Mouse (Mus musculus): ENCODE data around the gene Aurkb.

DNA sequence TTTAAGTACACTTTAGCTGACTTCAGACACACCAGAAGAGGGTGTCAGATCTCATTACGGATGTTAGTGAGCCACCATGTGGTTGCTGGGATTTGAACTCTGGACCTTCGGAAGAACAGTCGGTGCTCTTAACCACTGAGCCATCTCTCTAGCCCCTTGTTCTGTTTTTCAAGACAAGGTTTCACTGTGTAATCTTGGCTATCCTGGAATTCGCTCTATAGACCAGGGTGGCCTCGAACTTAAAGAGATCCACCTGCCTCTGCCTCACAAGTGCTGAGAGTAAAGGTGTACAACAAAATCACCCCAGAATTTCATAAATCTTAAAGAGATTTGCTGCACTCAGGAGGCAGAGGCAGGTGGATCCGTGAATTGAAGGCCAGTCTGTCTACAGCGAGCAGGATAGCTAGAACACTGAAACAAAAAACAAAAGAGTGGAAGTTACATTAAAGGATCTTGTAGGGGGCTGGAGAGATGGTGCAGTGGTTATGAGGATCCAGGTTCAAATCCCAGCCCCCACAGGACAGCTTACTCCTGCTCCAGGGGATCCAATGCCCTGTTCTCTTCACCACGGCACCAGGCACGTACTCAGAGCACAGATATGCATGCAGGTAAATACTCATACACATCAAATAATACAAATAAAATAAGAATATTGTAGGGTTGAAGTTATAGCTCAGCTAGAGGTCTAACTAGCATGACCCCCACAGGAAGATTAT, 30.5 kb downstream of the Aurkb start:
- TF ChIP-seq MAX (IDR thresholded peaks at IDR 0.05; ENCODE audit: low read length): no peak
- no peak for TF ChIP-seq CTCF (IDR thresholded peaks at IDR 0.05 in 2 of 3, conservative IDR thresholded peaks at IDR 0.05 in 1 of 3; ENCODE audit: control insufficient read depth in 1 of 3, insufficient read depth in 1 of 3, low read depth in 2 of 3, low read length in 3 of 3, poor library complexity in 1 of 3, severe bottlenecking in 1 of 3)
- no peak for TF ChIP-seq POLR2A (IDR thresholded peaks at IDR 0.05; ENCODE audit: control insufficient read depth in 1 of 2, insufficient read depth in 1 of 2, low read depth in 1 of 2, low read length in 2 of 2, poor library complexity in 1 of 2)
- TF ChIP-seq TAL1 (IDR thresholded peaks at IDR 0.05; ENCODE audit: low read length): no peak
- TF ChIP-seq USF1 (IDR thresholded peaks at IDR 0.05; ENCODE audit: low read depth, low read length): no peak

Measured in MEL (cell line).